Mouse (Mus musculus): Measurements from ENCODE around the gene Aanat. TPM values are rescaled to one million over a fixed set of nuclear protein-coding genes. Genes with fewer than 3 reads are reported as not detected.

Gene Aanat
- total and polyA plus RNA-seq, 3 experiments: not detected

DNA sequence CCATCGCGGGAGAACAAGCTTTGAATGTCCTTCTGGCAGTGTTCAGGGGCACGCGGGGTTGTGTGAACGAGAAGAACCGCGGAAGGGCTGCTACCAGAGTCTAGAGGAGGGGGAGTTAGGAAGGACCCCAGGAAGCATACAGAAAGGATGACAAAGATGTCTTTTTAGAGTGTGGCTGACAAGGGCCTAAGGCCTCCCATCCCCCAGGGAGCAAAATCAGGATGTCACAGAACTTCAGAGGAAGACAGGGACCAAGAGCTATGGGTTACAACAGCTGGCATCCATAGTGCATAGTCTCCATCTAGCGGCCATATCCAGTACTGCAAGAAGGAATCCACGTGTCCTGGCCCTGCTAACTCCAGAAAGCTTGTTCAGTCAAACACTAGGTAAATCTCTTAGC, 42.5 kb downstream of the Aanat start:
- Histone ChIP-seq H3K79me2 (replicated peaks; ENCODE audit: control insufficient read depth, extremely low read depth, insufficient read depth, poor library complexity, severe bottlenecking) (no peaks in the 10 kb centered on the region), H3K9ac (ENCODE audit: insufficient read depth, low read depth) (no peak overlapping the region), H3K27me3 (replicated peaks) (no peaks in the 10 kb centered on the region), H3K9me3 (replicated peaks; ENCODE audit: low read length) (no peaks in the 10 kb centered on the region), H3K27ac (ENCODE audit: insufficient read depth, low read depth) (no peak overlapping the region), H3K4me2 (ENCODE audit: insufficient read depth, low read depth, poor library complexity, severe bottlenecking) (no peak overlapping the region), H3K4me3 (replicated peaks in 1 of 3; ENCODE audit: low read depth in 2 of 3, low read length in 2 of 3, poor library complexity in 1 of 3) (no peak overlapping the region), H3K4me1 (ENCODE audit: control insufficient read depth in 1 of 2, insufficient read depth in 2 of 2) (peaks cover 16 to 43% of the 10 kb centered on the region in 2 experiments), H3K36me3 (replicated peaks in 1 of 2; ENCODE audit: control insufficient read depth in 1 of 2, insufficient read depth in 1 of 2, low read length in 1 of 2) (no peaks in the 10 kb centered on the region)
- dilution Hi-C loops (cut with MboI; ENCODE audit: extremely low pct_ligation_motif_present, extremely low pct_unique_long_range_greater_than_20kb, low sequenced_read_pairs) (no loop called here), in situ Hi-C loops (cut with MboI; ENCODE audit: low pct_ligation_motif_present, low pct_unique_long_range_greater_than_20kb, low sequenced_read_pairs) (no loop called here)
- DNase-seq (ENCODE audit: extremely low read depth): peak; percentile 98
- TF ChIP-seq E2F4 (IDR thresholded peaks at IDR 0.05; ENCODE audit: insufficient replicate concordance, low read depth, low read length) (peak; percentile 47; the same call in 1 of the 2 replicates), ELF1 (IDR thresholded peaks at IDR 0.05; ENCODE audit: low read depth, low read length) (peak; percentile 61), NELFE (IDR thresholded peaks at IDR 0.05; ENCODE audit: low read depth, low read length) (peak; percentile 79; the same call in 1 of the 2 replicates), MEF2A (IDR thresholded peaks at IDR 0.05; ENCODE audit: borderline replicate concordance, low read depth, low read length) (0 out of 2 replicates have a peak, but pooled peaks have one; percentile 47), JUN (IDR thresholded peaks at IDR 0.05; ENCODE audit: insufficient read depth, low read depth, low read length) (peak; percentile 41; the same call in 1 of the 2 replicates), TBP (conservative IDR thresholded peaks at IDR 0.05; ENCODE audit: low read depth, low read length) (no peak), CHD2 (IDR thresholded peaks at IDR 0.05; ENCODE audit: low read length) (peak; percentile 51; the same call in 1 of the 2 replicates), JUND (conservative IDR thresholded peaks at IDR 0.05; ENCODE audit: low read depth, low read length) (peak; percentile 69), KAT2A (IDR thresholded peaks at IDR 0.05; ENCODE audit: insufficient replicate concordance, low read length) (no peak), POLR2AphosphoS2 (IDR thresholded peaks at IDR 0.05; ENCODE audit: low read depth, low read length) (no peak), PAX5 (IDR thresholded peaks at IDR 0.05; ENCODE audit: low read length) (no peak), HCFC1 (IDR thresholded peaks at IDR 0.05; ENCODE audit: low read depth, low read length) (peak; percentile 42; the same call in 1 of the 2 replicates), EP300 (IDR thresholded peaks at IDR 0.05; ENCODE audit: low read length) (0 out of 2 replicates have a peak, but pooled peaks have one; percentile 16), IRF4 (IDR thresholded peaks at IDR 0.05; ENCODE audit: low read depth, low read length) (peak; percentile 44; the same call in 1 of the 2 replicates), BHLHE40 (IDR thresholded peaks at IDR 0.05; ENCODE audit: low read depth, low read length) (no peak; the same call in 1 of the 2 replicates), RCOR1 (conservative IDR thresholded peaks at IDR 0.05; ENCODE audit: low read depth, low read length) (no peak), MAX (IDR thresholded peaks at IDR 0.05; ENCODE audit: low read length) (peak; percentile 99), ZNF384 (IDR thresholded peaks at IDR 0.05; ENCODE audit: low read depth, low read length) (no peak), NRF1 (IDR thresholded peaks at IDR 0.05; ENCODE audit: low read depth, low read length) (peak; percentile 45), MYC (IDR thresholded peaks at IDR 0.05; ENCODE audit: low read depth, low read length) (peak; percentile 100), SIN3A (IDR thresholded peaks at IDR 0.05; ENCODE audit: low read length) (peak; percentile 73; the same call in 1 of the 2 replicates), RAD21 (IDR thresholded peaks at IDR 0.05; ENCODE audit: low read depth, low read length) (no peak; the same call in none of the 2 replicates), USF1 (IDR thresholded peaks at IDR 0.05; ENCODE audit: low read depth, low read length) (peak; percentile 25), ZKSCAN1 (IDR thresholded peaks at IDR 0.05; ENCODE audit: borderline replicate concordance, low read depth, low read length) (no peak), MAZ (IDR thresholded peaks at IDR 0.05; ENCODE audit: low read depth, low read length) (peak; percentile 70; the same call in 1 of the 2 replicates), ZC3H11A (IDR thresholded peaks at IDR 0.05; ENCODE audit: low read depth, low read length) (peak; percentile 74), SMC3 (IDR thresholded peaks at IDR 0.05; ENCODE audit: low read depth, low read length) (peak; percentile 96), MXI1 (IDR thresholded peaks at IDR 0.05; ENCODE audit: low read depth, low read length) (peak; percentile 94), ETS1 (conservative IDR thresholded peaks at IDR 0.05; ENCODE audit: low read depth, low read length) (0 out of 2 replicates have a peak, but pooled peaks have one; percentile 44), CTCF (conservative IDR thresholded peaks at IDR 0.05 in 1 of 2, IDR thresholded peaks at IDR 0.05 in 1 of 2; ENCODE audit: low read depth in 2 of 2, low read length in 2 of 2) (peak; percentile 99 to 100), TCF12 (IDR thresholded peaks at IDR 0.05; ENCODE audit: low read depth, low read length) (peak; percentile 20; the same call in 1 of the 2 replicates)
